Mouse (Mus musculus) limb, embryonic 14.5 days (tissue): Measurements from ENCODE around the gene Ap1b1. TPM values are rescaled to one million over a fixed set of nuclear protein-coding genes. Genes with fewer than 3 reads are reported as not detected.

Source experiments
- ATAC-seq: fragments of 200-750 bp; cut with Nextera tagmentation; 2 replicates; pipeline ENCODE4 v1.8.0; 2017; ENCODE audit warnings: low read depth, moderate number of reproducible peaks, moderate TSS enrichment; ENCODE audit not compliant: low FRiP score
- DNase-seq: peaks from one replicate; pipeline ENCODE4 v3.0.0-alpha.2; 2015; ENCODE audit warnings: low spot score
- H3K27ac ChIP-seq: fragments of 300-500 bp; sonication (generic); replicated peaks from 2 replicates; pipeline ENCODE4 v1.5.1; 2014; ENCODE audit warnings: low read depth, mild to moderate bottlenecking, low read length, moderate library complexity, mixed read lengths
- H3K27me3 ChIP-seq: fragments of 300-500 bp; sonication (generic); 2 replicates; pipeline ENCODE4 v1.6.1; 2014; ENCODE audit warnings: low read length, mixed read lengths; ENCODE audit not compliant: control insufficient read depth, insufficient read depth
- H3K36me3 ChIP-seq: fragments of 300-500 bp; sonication (generic); 2 replicates; pipeline ENCODE4 v1.6.1; 2014; ENCODE audit warnings: mild to moderate bottlenecking, low read length, moderate library complexity, mixed read lengths; ENCODE audit not compliant: control insufficient read depth, insufficient read depth
- H3K4me1 ChIP-seq: fragments of 300-500 bp; sonication (generic); 2 replicates; pipeline ENCODE4 v1.6.1; 2014; ENCODE audit warnings: antibody characterized with exemption, low read length, mixed read lengths; ENCODE audit not compliant: control insufficient read depth, insufficient read depth
- H3K4me2 ChIP-seq: fragments of 300-500 bp; sonication (generic); replicated peaks from 2 replicates; pipeline ENCODE4 v1.6.1; 2014; ENCODE audit warnings: low read depth, mild to moderate bottlenecking, low read length, moderate library complexity; ENCODE audit not compliant: severe bottlenecking
- H3K4me3 ChIP-seq: fragments of 300-500 bp; sonication (generic); replicated peaks from 2 replicates; pipeline ENCODE4 v1.5.1; 2014; ENCODE audit warnings: low read length
- H3K9ac ChIP-seq: fragments of 300-500 bp; sonication (generic); 2 replicates; pipeline ENCODE4 v1.6.1; 2014; ENCODE audit warnings: mild to moderate bottlenecking, low read depth, low read length, moderate library complexity; ENCODE audit not compliant: severe bottlenecking
- H3K9me3 ChIP-seq: fragments of 300-500 bp; sonication (generic); 2 replicates; pipeline ENCODE4 v1.6.1; 2016; ENCODE audit warnings: low read length; ENCODE audit not compliant: control insufficient read depth
- POLR2A ChIP-seq: fragments of 200-500 bp; IDR thresholded peaks from 2 replicates; pipeline ENCODE4 v1.8.0; 2012; ENCODE audit warnings: inconsistent platforms, mild to moderate bottlenecking, moderate library complexity, borderline replicate concordance; ENCODE audit not compliant: insufficient read depth, insufficient read length; ENCODE audit errors: extremely low read depth
- WGBS: fragments of 180-500 bp; shearing (Covaris S2); extraction: QIAGEN DNeasy Blood & Tissue Kit; methylation state at CpG from one replicate; pipeline ENCODE4 v1.1.7; 2014; 5-methylcytosine and 5-hydroxymethylcytosine counted together
- polyA plus RNA-seq, 2 experiments: library from polyadenylated mRNA; depleted of rRNA in 1 of 2; stranded (reverse) in 1 of 2; unstranded in 1 of 2; fragments of >200 nt; fragmentation: Nextera tagmentation in 1 of 2; extraction: Ambion mirVana in 1 of 2; gene quantifications; 2 replicates each; pipeline versions ENCODE4 v1.2.1 to v1.2.3; 2012 to 2014

Gene Ap1b1
- polyA plus RNA-seq, 2 experiments, result 49.0 to 52.0 TPM

GRCm38 (mm10) chr11:5062326-5062725 is 75.7 kb downstream of the Ap1b1 start:
- Histone ChIP-seq H3K9ac (peak overlapping the region; percentile 48; the same call in 1 of the 2 replicates), H3K9me3 (no peaks in the 10 kb centered on the region), H3K36me3 (peaks cover 21% of the 10 kb centered on the region), H3K4me2 (peak overlapping the region; percentile 73), H3K27me3 (peaks cover 63% of the 10 kb centered on the region), H3K4me3 (peak overlapping the region; percentile 36), H3K4me1 (peaks cover 43% of the 10 kb centered on the region), H3K27ac (no peak overlapping the region)
- no peak for ATAC-seq
- no peak for TF ChIP-seq POLR2A
- DNase-seq, result no peak
- WGBS, result 24% methylated on average over 13 of the region's 13 CpGs

- Histone ChIP-seq H3K4me2 (peak overlapping the region; percentile 26; the same call in 1 of the 2 replicates), H3K4me3 (no peak overlapping the region)
Measured at GRCm38 (mm10) chr11:5062860-5063505, 76.4 kb downstream of the Ap1b1 start.

GRCm38 (mm10) chr11:5063561-5064281 is 77.1 kb downstream of the Ap1b1 start:
- Histone ChIP-seq H3K4me1 (peaks cover 35% of the 10 kb centered on the region), H3K36me3 (peaks cover 32% of the 10 kb centered on the region), H3K27ac (no peak overlapping the region), H3K4me2 (peak overlapping the region; percentile 85), H3K9ac (no peak overlapping the region), H3K27me3 (peaks cover 52% of the 10 kb centered on the region), H3K4me3 (peak overlapping the region; percentile 81), H3K9me3 (no peaks in the 10 kb centered on the region)
- WGBS, result 51% methylated on average over 30 of the region's 31 CpGs
- DNase-seq, result no peak
- ATAC-seq, result no peak
- no peak for TF ChIP-seq POLR2A

More at GRCm38 (mm10) chr11:5062860-5063505, 76.4 kb downstream of the Ap1b1 start:
- TF ChIP-seq POLR2A, result no peak
- Histone ChIP-seq H3K4me1 (peaks cover 36% of the 10 kb centered on the region), H3K27ac (no peak overlapping the region), H3K36me3 (peaks cover 24% of the 10 kb centered on the region), H3K27me3 (peaks cover 57% of the 10 kb centered on the region), H3K9me3 (no peaks in the 10 kb centered on the region), H3K9ac (no peak overlapping the region)
- no peak for DNase-seq
- no peak for ATAC-seq
- 59% methylated on average over 12 of the region's 13 CpGs for WGBS

- DNase-seq, result no peak
- no peak for ATAC-seq
- Histone ChIP-seq H3K4me3 (peak overlapping the region; percentile 81), H3K27ac (no peak overlapping the region), H3K27me3 (peaks cover 45% of the 10 kb centered on the region), H3K4me1 (peaks cover 31% of the 10 kb centered on the region), H3K36me3 (peaks cover 39% of the 10 kb centered on the region), H3K9ac (peak overlapping the region; percentile 70), H3K9me3 (no peaks in the 10 kb centered on the region), H3K4me2 (peak overlapping the region; percentile 85)
- 14% methylated on average over 38 of the region's 38 CpGs for WGBS
- no peak for TF ChIP-seq POLR2A
Measured at GRCm38 (mm10) chr11:5064282-5065055, 77.8 kb downstream of the Ap1b1 start.
